Mouse (Mus musculus): ENCODE results near the gene Hoxa5.
A peak's percentile ranks its signal among the peaks of the same experiment; 100 is the strongest.

Hoxa5 gene

DNA sequence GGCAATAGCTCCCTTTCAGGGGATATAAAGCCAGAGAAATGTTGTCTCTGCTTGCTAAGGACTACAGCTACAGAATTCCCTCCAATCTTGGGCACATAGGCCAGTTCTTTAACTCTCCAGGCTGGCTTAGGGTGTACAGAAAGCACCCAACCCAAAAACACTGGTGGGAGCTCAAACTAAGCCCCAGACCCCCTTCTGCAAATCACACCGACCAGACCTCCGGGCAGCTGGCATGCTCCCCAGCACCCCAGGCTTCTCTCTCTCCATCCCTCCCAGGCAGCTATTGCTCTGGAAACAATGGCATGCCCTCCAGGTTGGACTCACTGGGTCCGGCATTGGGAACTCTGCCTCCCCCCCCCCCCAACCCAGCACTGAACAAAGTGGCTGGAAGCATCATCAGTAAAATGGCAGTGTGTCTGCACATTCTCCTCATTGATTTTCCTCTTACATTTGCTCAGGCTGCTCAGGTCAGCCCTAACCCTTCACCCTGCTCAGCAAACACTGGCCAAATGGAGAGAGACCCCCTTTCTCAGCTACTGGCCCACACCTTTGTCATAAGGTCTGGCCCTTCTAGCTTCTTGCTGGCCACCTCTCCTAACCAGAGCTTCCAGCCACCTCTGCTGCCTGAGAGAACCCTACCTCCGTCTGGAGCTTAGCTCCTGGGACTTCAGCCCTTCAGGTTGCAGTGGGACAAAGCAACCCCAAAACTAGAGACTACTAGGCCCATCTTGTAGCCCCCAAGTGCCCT lies 25.3 kb downstream of the Hoxa5 start:
- no peak for DNase-seq (ENCODE audit: low read depth, low spot score)

DNA sequence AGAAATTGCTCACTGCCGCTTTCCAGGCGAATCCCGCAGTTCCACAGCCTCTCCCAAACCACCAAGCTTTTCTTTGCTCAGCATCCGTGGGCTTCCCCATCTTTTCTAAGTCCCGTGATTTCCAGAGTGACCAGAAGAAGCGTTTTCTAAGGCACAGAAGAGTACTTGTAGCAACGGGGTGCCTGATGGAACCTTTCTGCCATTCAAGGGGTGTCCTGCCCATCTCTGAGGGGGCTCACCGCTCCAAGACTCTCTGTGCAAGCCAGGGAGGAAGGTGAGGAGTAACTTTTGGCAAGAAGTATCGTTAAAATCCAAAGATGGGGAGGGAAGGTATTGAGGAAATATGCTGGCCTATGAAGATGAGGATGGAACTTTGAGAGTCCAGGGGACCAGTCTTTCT lies 26.6 kb downstream of the Hoxa5 start:
- no peak for DNase-seq (ENCODE audit: low read depth, low spot score)

GRCm38 (mm10) chr6:52177061-52177735 lies 27.2 kb downstream of the Hoxa5 start, which contains the start of gene 5730596B20Rik:
5730596B20Rik (plus strand) TSS chr6:52177498.
- DNase-seq (ENCODE audit: low read depth, low spot score): peak; percentile 71

DNA sequence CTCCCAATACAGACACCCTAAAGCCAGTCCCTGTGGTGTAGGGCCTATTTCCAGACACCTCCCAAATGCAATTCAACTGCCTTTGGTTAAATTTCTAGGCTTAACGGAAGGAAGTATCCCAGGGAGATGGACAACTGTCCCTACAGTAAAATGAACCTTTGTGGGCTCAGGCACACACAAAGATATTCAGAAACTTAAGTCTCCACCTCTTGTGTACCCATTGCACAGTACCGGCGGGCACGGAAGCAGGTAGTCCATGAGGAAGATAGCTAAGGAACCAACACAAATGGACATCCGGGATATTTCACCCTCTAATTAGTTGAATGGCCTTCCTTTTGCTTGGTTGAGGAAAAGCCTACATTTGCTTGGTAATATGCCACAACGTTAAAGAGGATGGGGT lies 28.0 kb downstream of the Hoxa5 start:
- DNase-seq (ENCODE audit: low read depth, low spot score): no peak

DNA sequence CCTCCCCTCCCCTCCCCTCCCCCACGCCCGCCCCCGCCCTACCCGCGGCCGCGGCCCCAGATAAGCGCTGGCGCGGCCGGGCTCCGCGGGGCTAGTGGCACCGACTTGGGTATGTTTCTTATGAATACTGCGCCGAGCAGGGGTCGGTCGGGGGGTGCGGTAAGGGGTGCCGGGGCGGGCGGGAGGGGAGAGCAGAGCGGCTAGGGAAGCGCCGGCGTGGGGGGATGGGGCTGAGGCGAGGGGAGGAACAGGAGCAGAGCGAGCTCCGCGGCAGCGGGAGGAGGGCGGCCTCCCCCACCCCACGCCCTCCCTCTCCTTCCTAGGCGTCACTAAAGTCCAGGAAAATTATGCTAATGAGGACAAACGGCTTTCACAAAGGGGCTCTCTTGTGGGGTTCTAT lies 28.5 kb downstream of the Hoxa5 start:
- DNase-seq (ENCODE audit: low read depth, low spot score): no peak

GRCm38 (mm10) chr6:52174968-52175751 lies 29.2 kb downstream of the Hoxa5 start:
- peak; percentile 64 for DNase-seq (ENCODE audit: low read depth, low spot score)

DNA sequence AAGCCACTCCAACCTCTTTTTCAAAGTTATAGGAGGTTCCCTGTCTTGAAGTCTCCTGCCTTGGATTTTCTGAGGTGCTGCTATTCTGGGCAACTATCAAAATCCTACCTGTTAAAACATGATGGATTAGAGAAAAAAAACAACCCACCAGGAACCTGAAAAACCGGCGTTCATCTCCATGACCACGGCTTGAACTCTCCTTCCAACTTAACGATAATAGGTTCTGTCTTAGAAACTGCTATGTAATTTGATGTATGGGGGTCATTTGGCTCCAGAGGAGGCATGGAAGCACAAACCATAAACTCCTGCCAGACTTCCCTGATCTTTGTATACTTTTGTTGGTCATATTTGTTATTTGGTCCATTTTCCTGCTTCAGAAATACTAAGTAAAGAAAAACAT lies 30.7 kb downstream of the Hoxa5 start:
- no peak for DNase-seq (ENCODE audit: low read depth, low spot score)

GRCm38 (mm10) chr6:52172501-52172900 lies 31.9 kb downstream of the Hoxa5 start:
- DNase-seq (ENCODE audit: low read depth, low spot score): peak; percentile 96

- DNase-seq (ENCODE audit: low read depth, low spot score): no peak
Measured at GRCm38 (mm10) chr6:52171938-52172337, 32.4 kb downstream of the Hoxa5 start.

DNA sequence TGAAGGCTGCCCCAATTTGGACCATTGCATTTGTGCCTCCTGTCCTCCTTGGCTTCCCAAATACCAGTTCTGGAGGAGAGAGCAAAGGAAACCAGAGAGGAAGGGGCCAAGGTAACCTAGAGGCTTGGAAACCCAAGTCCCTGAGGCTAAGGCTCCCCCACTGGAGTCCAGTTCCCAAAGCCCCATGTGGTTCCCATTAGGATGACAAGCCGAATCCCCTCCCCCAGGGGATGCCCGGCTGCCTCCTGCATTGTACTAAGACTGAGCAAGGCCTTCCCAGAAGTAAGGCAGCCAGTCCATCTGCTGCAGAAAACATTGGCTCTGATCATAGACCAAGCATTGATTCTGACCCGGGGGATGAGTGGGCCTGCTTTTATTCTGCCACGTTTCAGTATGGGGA lies 33.1 kb downstream of the Hoxa5 start:
- peak; percentile 91 for DNase-seq (ENCODE audit: low read depth, low spot score)

- peak; percentile 51 for DNase-seq (ENCODE audit: low read depth, low spot score)
Measured at GRCm38 (mm10) chr6:52170898-52171223, 33.5 kb downstream of the Hoxa5 start.

GRCm38 (mm10) chr6:52170166-52170897 lies 34.1 kb downstream of the Hoxa5 start:
- no peak for DNase-seq (ENCODE audit: low read depth, low spot score)

- DNase-seq (ENCODE audit: low read depth, low spot score): peak; percentile 45
Measured at GRCm38 (mm10) chr6:52169499-52170165, 34.8 kb downstream of the Hoxa5 start.

DNA sequence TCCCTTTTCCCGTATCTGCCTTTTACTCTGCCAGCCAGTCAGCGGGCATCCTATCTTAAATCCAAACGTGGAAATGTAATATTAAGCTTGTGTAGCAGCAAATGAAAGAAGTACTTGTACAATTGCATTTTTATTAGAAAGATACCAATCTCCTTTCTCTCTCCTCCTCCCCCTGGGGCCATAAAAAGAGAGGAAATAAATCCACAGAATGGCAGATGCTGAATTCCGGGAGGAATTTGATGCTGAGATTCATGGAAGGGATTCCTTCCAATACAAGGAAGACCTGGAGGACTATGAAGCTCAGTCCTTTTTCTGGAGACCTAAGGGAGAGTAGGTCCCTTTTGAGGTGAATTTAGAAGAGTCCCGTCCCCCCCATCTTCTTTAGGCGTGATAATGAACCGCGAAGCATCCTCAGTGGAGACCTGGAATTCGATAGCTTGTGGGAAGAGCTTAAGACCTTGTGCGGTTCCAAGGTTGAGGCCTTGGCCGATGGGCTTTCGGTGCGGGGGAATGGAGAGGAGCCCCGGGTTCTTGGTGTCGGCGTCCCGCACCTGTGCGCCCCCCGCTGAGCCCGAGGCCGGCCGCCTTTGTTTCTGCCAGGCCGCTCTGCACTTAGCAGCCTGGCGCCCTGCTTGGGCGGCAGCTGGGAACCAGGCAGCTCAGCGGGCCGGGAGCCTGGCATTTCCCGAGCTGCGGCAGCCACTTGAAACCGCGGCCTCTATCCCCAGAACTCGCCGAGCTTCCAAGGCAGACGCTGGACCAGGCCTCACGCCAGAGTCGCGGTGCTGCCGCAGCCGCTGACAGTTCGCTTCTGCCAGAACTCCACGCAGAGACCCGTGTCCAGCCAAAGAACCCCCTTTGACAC lies 36.0 kb downstream of the Hoxa5 start:
- DNase-seq (ENCODE audit: low read depth, low spot score): peak; percentile 67

GRCm38 (mm10) chr6:52167736-52168161 lies 36.6 kb downstream of the Hoxa5 start:
- peak; percentile 66 for DNase-seq (ENCODE audit: low read depth, low spot score)

DNA sequence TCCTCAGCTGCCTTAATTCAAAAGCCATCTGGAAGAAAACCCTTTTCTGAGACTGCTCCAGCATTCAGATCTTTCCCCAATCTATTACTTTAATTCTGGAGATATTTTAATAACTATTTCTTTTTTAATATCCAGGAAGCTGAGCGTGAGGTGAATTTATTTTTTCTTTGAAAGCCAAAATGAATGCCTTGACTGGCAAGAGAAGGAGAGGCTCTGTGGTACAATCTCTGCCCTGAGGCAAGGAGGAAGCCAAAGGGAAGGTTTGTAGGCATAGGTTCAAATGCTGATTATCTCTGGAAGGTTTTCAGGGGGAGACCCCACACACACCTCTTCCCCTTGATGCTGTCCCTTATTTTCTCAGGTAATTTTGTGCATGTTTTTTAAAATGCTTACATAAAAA lies 37.2 kb downstream of the Hoxa5 start:
- peak; percentile 57 for DNase-seq (ENCODE audit: low read depth, low spot score)

DNA sequence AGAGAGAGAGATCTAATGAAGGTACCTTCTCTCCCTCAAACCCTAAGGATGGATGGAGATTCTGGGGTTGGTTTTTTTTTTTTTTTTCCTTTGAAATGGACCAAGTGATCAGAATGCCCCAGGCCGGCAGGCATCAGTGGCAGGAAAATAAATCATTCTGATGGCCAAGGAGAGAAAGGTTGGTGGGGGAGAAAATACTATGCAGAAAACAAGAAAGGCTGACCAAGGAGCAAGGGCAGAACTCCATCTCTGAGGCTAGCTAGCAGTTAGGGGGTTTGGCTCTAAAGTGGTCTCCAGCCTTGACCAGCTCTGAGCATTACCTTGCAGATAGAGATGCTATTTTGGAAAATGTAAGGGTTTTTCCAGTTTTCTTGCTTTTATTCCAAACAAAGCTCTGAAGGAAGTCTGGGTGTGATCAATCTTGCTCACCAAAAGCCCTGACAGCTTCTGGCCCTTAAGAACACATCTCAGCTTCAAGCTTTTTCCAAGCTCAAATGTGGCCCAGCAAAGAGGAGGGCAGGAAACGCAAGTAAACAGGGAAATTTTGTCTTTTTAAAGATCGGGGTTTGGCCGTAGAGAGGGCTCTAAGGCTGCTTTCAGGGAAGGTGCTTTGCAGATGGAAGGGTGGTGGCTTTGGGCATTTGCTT lies 37.8 kb downstream of the Hoxa5 start:
- DNase-seq (ENCODE audit: low read depth, low spot score): peak; percentile 81

- peak; percentile 82 for DNase-seq (ENCODE audit: low read depth, low spot score)
Measured at GRCm38 (mm10) chr6:52165441-52166370, 38.7 kb downstream of the Hoxa5 start.
